Mouse (Mus musculus) ES-E14 (cell line): Measurements from ENCODE around the gene Cpa4. TPM values are rescaled to one million over a fixed set of nuclear protein-coding genes. Genes with fewer than 3 reads are reported as not detected.
A peak's percentile ranks its signal among the peaks of the same experiment; 100 is the strongest.

Source experiments
- DNase-seq: peaks from one replicate; pipeline ENCODE4 v3.0.0-alpha.2; 2013; ENCODE audit warnings: low read depth, low spot score
- H3K27ac ChIP-seq: 2 replicates; pipeline ENCODE4 v1.5.1; 2012; ENCODE audit warnings: low read depth, mild to moderate bottlenecking, low read length, moderate library complexity, mixed read lengths; ENCODE audit not compliant: poor library complexity, insufficient read depth, severe bottlenecking
- H3K36me3 ChIP-seq: 2 replicates; pipeline ENCODE4 v1.6.1; 2012; ENCODE audit warnings: mild to moderate bottlenecking, low read length, moderate library complexity, mixed read lengths; ENCODE audit not compliant: control insufficient read depth, poor library complexity, insufficient read depth, severe bottlenecking
- H3K4me1 ChIP-seq, 2 experiments: fragments of 150-350 bp in 1 of 2; sonication (generic) in 1 of 2; 2 replicates each; pipeline ENCODE4 v1.6.1; 2012; ENCODE audit warnings: low read length in 2 of 2, mild to moderate bottlenecking in 1 of 2, mixed read lengths in 1 of 2; ENCODE audit not compliant: control insufficient read depth in 2 of 2, insufficient read depth in 2 of 2, poor library complexity in 1 of 2
- H3K4me3 ChIP-seq, 2 experiments: fragments of 150-350 bp in 1 of 2; sonication (generic) in 1 of 2; 2 replicates each; pipeline ENCODE4 v1.5.1; 2012; ENCODE audit warnings: low read length in 2 of 2, low read depth in 1 of 2, mild to moderate bottlenecking in 1 of 2, mixed read lengths in 1 of 2; ENCODE audit not compliant: insufficient read depth in 1 of 2, poor library complexity in 1 of 2, severe bottlenecking in 1 of 2
- H3K9ac ChIP-seq: 2 replicates; pipeline ENCODE4 v1.6.1; 2012; ENCODE audit warnings: low read depth, mild to moderate bottlenecking, low read length, mixed read lengths; ENCODE audit not compliant: poor library complexity, insufficient read depth, severe bottlenecking
- H3K9me3 ChIP-seq: fragments of 150-350 bp; sonication (generic); 2 replicates; pipeline ENCODE4 v1.6.1; 2012; ENCODE audit warnings: low read depth, mild to moderate bottlenecking, low read length; ENCODE audit not compliant: control insufficient read depth, insufficient read depth
- CHD2 ChIP-seq: IDR thresholded peaks from 2 replicates; pipeline ENCODE4 v1.6.1; 2014; ENCODE audit warnings: mild to moderate bottlenecking, low read depth, low read length, inconsistent platforms
- HCFC1 ChIP-seq: IDR thresholded peaks from 2 replicates; pipeline ENCODE4 v1.6.1; 2012; ENCODE audit warnings: low read length, inconsistent platforms, borderline replicate concordance; ENCODE audit not compliant: insufficient read depth
- MAFK ChIP-seq: IDR thresholded peaks from 2 replicates; pipeline ENCODE4 v1.6.1; 2014; ENCODE audit warnings: mild to moderate bottlenecking, low read depth, low read length, inconsistent platforms; ENCODE audit not compliant: insufficient read depth
- ZC3H11A ChIP-seq: IDR thresholded peaks from 2 replicates; pipeline ENCODE4 v1.6.1; 2012; ENCODE audit warnings: low read depth, mild to moderate bottlenecking, inconsistent platforms, low read length, borderline replicate concordance
- ZNF384 ChIP-seq: IDR thresholded peaks from 2 replicates; pipeline ENCODE4 v1.6.1; 2012; ENCODE audit warnings: low read depth, low read length, inconsistent platforms
- in situ Hi-C, 2 experiments: fragments of 600-800 bp; cut with MboI; formaldehyde crosslinking; loops; one replicate each; pipeline ENCODE4 v1.15.1; 2025; ENCODE audit warnings: low sequenced_read_pairs in 2 of 2, inconsistent platforms in 1 of 2; ENCODE audit not compliant: unreplicated experiment in 2 of 2
- total RNA-seq: library from RNA; depleted of rRNA; stranded (reverse); fragments of 300-350 nt; gene quantifications from 2 replicates; pipeline ENCODE4 v1.2.3, GENCODE M21; 2012; rRNA removed

The Cpa4 gene
- total RNA-seq = not detected in 2 replicates

GRCm38 (mm10) chr6:30568069-30568468, at the start of gene Cpa4:
TSS of gene Cpa4 (plus strand) at chr6:30568369.
- no peaks in the 10 kb centered on the region for H3K9me3 ChIP-seq
- no peak for DNase-seq
- no peak within 1 kb of the TSS for H3K4me3 ChIP-seq
- no peak within 1 kb of the TSS for H3K9ac ChIP-seq
- in situ Hi-C loops = no loop called here
- H3K27ac ChIP-seq = no peak within 1 kb of the TSS
- TF ChIP-seq ZC3H11A (no peak), CHD2 (no peak), MAFK (no peak), HCFC1 (no peak)
- H3K36me3 ChIP-seq = no peaks in the 10 kb centered on the region
- H3K4me1 ChIP-seq = no peaks in the 10 kb centered on the region

GRCm38 (mm10) chr6:30520400-30520799, 47.8 kb upstream of the Cpa4 start:
- no peaks in the 10 kb centered on the region for H3K9me3 ChIP-seq
- no peak for DNase-seq
- H3K36me3 ChIP-seq = no peaks in the 10 kb centered on the region
- H3K4me1 ChIP-seq = peaks cover 0 to 8% of the 10 kb centered on the region in 2 experiments; a peak in 2 of 4 replicates
- H3K4me3 ChIP-seq = no peak overlapping the region
- in situ Hi-C loops = no loop called here
- no peak for TF ChIP-seq ZC3H11A
- no peak for TF ChIP-seq ZNF384
- TF ChIP-seq CHD2 = no peak
- TF ChIP-seq MAFK = no peak
- TF ChIP-seq HCFC1 = no peak
- H3K9ac ChIP-seq = no peak overlapping the region
- no peak overlapping the region for H3K27ac ChIP-seq

DNA sequence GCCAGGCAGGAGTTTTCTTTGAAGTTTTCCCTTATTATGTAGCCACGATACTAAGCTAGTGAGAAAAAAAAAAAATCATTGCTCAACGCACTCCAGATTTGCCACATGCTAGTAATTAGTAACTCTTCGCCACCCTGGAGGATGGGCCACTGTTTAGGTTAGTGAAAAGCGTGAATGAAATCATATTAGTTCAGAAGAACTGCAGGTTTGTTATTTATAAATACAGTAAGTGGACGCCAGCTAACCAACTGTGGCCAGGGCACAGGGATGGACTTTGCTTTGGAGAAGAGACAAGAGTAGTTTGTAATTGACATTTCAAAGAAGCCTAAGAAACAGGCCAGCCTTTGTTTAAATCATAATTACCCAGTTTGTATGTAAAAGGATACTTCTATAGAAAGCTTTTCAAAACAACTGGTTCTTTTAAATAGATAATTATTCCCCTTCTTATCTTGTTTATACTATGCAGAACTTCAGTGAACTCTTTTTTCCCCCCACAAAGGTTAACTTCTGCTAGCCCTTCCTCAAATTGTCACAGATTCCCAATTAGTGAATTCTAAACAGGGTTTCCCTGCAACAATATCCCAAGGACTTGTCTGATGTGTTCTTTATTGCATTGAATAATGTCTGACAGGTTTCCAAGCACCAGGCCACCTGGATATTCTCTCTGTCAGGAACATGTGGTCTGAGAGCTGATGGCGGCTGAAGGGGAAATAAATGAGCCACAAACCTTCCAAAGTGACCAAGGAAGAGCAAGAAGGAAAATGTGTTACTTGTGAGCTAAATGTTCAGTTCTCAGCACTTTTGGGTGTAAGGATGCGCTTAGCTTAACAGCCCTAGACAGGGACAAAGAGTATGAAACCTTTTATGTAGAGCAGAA, 42.5 kb upstream of the Cpa4 start:
- peak overlapping the region; percentile 43; the same call in 1 of the 2 replicates for H3K9ac ChIP-seq
- no peaks in the 10 kb centered on the region for H3K36me3 ChIP-seq
- peak overlapping the region; percentile 24; the same call in 1 of the 2 replicates for H3K27ac ChIP-seq
- TF ChIP-seq ZNF384 = no peak
- TF ChIP-seq HCFC1 = no peak
- no peak for TF ChIP-seq ZC3H11A
- no peak for TF ChIP-seq MAFK
- TF ChIP-seq CHD2 = no peak
- H3K9me3 ChIP-seq = no peaks in the 10 kb centered on the region
- peaks cover 10 to 26% of the 10 kb centered on the region in 2 experiments; a peak in 3 of 4 replicates for H3K4me1 ChIP-seq
- H3K4me3 ChIP-seq = no peak overlapping the region
- in situ Hi-C loops = no loop called here
- DNase-seq = no peak

DNA sequence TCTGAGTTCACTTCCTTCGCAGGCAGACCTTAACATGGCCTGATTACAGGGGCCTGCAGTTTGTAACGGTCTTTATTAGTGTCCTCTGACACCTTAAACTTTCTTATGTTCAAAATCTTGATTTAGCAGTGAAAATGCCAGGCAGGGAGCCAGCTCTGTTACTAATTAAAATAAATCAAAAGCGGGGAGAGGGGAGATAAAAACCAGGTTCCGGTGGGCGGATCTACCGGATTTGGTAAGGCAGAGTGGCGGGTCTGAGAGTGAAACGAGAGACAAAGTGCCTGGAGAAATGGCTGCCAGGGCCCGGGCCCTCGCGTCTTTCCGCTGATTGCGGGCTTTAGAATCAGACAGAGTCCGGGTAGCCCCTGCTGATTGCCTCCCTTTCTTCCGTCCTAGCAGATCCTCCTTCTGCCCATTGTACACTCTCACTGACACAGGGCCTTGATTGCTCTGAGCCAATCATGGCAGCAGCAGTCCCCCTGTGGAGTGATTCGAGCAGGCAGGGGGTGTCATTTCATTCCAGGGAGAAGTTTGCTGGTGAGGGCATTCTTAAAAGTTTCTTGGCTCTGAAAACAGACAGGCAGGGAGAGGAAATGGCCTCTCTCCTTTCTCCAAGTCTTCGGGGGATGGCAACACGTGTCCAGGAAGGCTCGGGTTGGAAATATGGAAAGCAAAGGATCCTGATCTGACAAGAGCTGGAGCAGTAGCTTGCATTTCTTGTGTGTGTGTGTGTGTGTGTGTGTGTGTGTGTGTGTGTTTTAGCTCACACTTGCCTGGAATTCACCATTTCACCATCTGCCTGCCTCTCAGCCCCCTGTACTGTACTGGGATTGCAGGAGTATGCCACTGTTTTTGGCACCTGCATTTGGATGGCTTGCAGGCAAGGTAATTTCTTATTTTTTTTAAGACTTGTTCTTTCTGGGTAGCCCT, 41.3 kb upstream of the Cpa4 start:
- Histone ChIP-seq H3K9ac (peak overlapping the region; percentile 73), H3K27ac (peak overlapping the region; percentile 94), H3K4me1 (peaks cover 10 to 26% of the 10 kb centered on the region in 2 experiments; a peak in 3 of 4 replicates), H3K36me3 (no peaks in the 10 kb centered on the region), H3K9me3 (no peaks in the 10 kb centered on the region), H3K4me3 (peak overlapping the region; percentile 34 to 35)
- DNase-seq = peak; percentile 37
- TF ChIP-seq HCFC1 = no peak
- no peak for TF ChIP-seq ZC3H11A
- no peak for TF ChIP-seq CHD2
- TF ChIP-seq MAFK = no peak
- in situ Hi-C loops = no loop called here
